Mouse (Mus musculus) C3H10T1/2 (cell line): ENCODE data around the gene Mmgt1. TPM values are rescaled to one million over a fixed set of nuclear protein-coding genes. Genes with fewer than 3 reads are reported as not detected.

Experiments used
- polyA plus RNA-seq, 2 experiments: library from polyadenylated mRNA; unstranded; fragments of >200 nt; fragmentation: generic; extraction: Trizol; gene quantifications; one replicate each; pipeline ENCODE4 v1.2.1; 2012; ENCODE audit warnings: missing spikeins in 2 of 2

Mmgt1 gene
- polyA plus RNA-seq, result 1 to 10 TPM in 1 of 2 experiments, under 1 TPM in 1; 0.66 to 4.6 TPM

GRCm38 (mm10) chrX:56597887-56598640 lies at the start of gene Mmgt1:
TSS of gene Mmgt1 (minus strand) at chrX:56598069.

GRCm38 (mm10) chrX:56609623-56610317 lies 11.9 kb upstream of the Mmgt1 start, which contains the start of gene Slc9a6:
TSS of gene Slc9a6 (plus strand) at chrX:56609757.

GRCm38 (mm10) chrX:56549506-56549905 lies 48.4 kb downstream of the Mmgt1 start, which contains the start of gene Gm648:
TSS of gene Gm648 (minus strand) at chrX:56549606.

Other genes with a start within 250 kb of the Mmgt1 start
- under 1 TPM in 1 of 2 experiments, not detected in 1; 0.02 TPM for gene Smim10l2a, start 223.5 kb downstream of the Mmgt1 start, polyA plus RNA-seq
- gene Gm2174, start 150.1 kb downstream of the Mmgt1 start, polyA plus RNA-seq, result 1 to 10 TPM in 1 of 2 experiments, under 1 TPM in 1; 0.51 to 1.1 TPM
- 1 to 10 TPM in 1 of 2 experiments, under 1 TPM in 1; 0.13 to 2.7 TPM for gene Ints6l, start 143.2 kb downstream of the Mmgt1 start, polyA plus RNA-seq
- not detected for gene Gm10477, start 73.3 kb downstream of the Mmgt1 start, polyA plus RNA-seq
- not detected for gene Gm648, start 48.5 kb downstream of the Mmgt1 start, polyA plus RNA-seq
- gene Slc9a6, start 11.7 kb upstream of the Mmgt1 start, polyA plus RNA-seq, result 1 to 10 TPM; 1.1 to 8.2 TPM
- under 1 TPM in 1 of 2 experiments, not detected in 1; 0.11 TPM for gene Fhl1, start 133.7 kb upstream of the Mmgt1 start, polyA plus RNA-seq
- gene Map7d3, start 224.3 kb upstream of the Mmgt1 start, polyA plus RNA-seq, result not detected